Mouse (Mus musculus) bone marrow macrophage, adult 2 months (primary cell): ENCODE data around the gene Lin7c. TPM values are rescaled to one million over a fixed set of nuclear protein-coding genes. Genes with fewer than 3 reads are reported as not detected.

Experiments
- H3K27ac ChIP-seq: 2 replicates; pipeline ENCODE4 v1.5.1; 2012; ENCODE audit warnings: low read depth, low read length; ENCODE audit not compliant: insufficient read depth
- H3K4me1 ChIP-seq: 2 replicates; pipeline ENCODE4 v1.6.1; 2012; ENCODE audit warnings: low read length; ENCODE audit not compliant: control insufficient read depth, insufficient read depth
- H3K4me3 ChIP-seq: 2 replicates; pipeline ENCODE4 v1.5.1; 2012; ENCODE audit warnings: mild to moderate bottlenecking, low read length, moderate library complexity; ENCODE audit not compliant: insufficient read depth
- CTCF ChIP-seq: IDR thresholded peaks from 2 replicates; pipeline ENCODE4 v1.5.1; 2012; ENCODE audit warnings: low read depth, mild to moderate bottlenecking, low read length, moderate library complexity
- POLR2A ChIP-seq: IDR thresholded peaks from 2 replicates; pipeline ENCODE4 v1.6.1; 2012; ENCODE audit warnings: mild to moderate bottlenecking, low read depth, low read length, borderline replicate concordance
- polyA plus RNA-seq: library from polyadenylated mRNA; stranded (reverse); fragments of >200 nt; gene quantifications from 2 replicates; pipeline ENCODE4 v1.2.4, GENCODE M21; 2012; ENCODE audit not compliant: missing spikeins, insufficient read depth, insufficient read length

Lin7c gene
- polyA plus RNA-seq, 1 experiment: 57.9 TPM

DNA sequence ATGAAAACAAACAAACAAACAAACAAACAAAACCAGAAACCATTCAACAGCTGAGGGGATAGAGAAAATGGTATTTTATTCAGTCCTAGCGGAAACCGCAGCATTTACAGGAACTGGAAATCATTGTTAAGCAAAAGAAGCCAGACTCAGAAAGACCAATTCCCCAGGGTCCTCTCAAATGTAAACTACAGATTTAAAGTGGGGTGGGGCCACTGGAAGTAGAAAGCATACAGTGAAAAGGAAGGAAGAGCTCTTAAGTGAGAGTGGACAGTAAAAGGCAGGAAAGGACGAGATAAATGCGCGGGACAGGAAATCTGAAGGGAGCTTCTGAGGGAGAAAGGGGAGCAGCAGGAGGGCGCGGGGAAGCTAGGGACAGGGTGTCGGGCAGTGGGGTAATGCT, 22.6 kb downstream of the Lin7c start:
- H3K4me3 ChIP-seq: no peak overlapping the region
- H3K4me1 ChIP-seq: no peaks in the 10 kb centered on the region
- no peak overlapping the region for H3K27ac ChIP-seq
- TF ChIP-seq POLR2A: no peak
- no peak for TF ChIP-seq CTCF

DNA sequence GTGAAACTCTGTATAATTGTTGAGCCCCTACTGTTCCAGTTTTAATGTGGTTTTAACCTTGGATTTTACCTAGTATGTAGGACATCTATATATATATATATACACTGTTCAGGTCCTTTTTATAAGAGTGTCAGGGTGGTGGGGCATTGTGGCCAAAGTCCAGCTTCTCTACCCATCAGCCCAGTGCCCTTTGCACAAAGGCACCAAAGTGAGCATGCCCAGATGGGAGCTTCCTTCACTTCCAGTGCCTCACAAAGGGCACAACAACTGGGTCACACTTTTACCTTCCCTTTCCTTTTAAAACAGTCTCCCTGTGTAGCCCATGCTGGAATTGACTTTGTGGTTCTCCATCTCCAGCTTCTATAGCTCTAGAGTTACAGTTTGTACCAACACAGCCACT, 23.9 kb downstream of the Lin7c start:
- peaks cover 2% of the 10 kb centered on the region; the same call in 1 of the 2 replicates for H3K4me1 ChIP-seq
- no peak overlapping the region for H3K27ac ChIP-seq
- no peak for TF ChIP-seq CTCF
- TF ChIP-seq POLR2A: no peak
- H3K4me3 ChIP-seq: no peak overlapping the region

DNA sequence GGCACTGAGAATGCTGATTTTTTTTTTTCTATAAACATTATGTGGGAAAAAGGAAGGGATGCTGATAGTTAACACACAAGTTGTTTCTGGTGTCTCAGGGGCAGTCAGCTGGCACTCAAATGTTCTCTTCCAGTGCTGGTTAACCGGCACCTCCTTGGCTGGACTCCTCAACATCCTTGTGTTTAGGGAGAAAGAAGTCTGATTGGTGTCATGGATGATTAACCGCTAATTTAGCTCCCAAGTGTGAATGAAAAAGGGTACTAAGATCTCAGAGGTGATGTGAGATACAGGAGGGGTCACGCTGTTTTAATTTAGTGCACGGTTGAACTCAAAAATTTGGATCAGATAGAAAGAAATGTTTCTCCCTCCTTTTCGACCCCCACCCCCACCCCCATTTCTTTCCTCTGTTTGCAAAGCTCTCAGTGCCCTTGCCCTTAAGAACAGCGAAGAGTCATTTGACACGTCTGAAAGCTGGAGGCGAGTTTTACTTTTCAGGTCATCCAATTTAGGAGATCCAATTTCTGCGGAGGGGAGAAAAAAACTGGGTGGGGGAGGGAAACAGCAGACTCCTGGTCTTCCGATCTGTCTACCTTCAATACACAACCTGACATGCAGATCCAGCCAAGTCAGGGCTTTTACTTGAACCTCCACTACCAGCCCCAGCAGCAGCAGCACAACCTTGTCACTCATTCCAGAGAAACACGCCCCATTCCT, 26.3 kb downstream of the Lin7c start:
- no peak for TF ChIP-seq CTCF
- TF ChIP-seq POLR2A: no peak
- Histone ChIP-seq H3K27ac (no peak overlapping the region), H3K4me3 (peak overlapping the region; percentile 13; the same call in 1 of the 2 replicates), H3K4me1 (peaks cover 2% of the 10 kb centered on the region; the same call in 1 of the 2 replicates)

- peak within 1 kb of the TSS; percentile 67 for H3K4me3 ChIP-seq
- TF ChIP-seq POLR2A (no peak), CTCF (no peak)
- H3K27ac ChIP-seq: peak within 1 kb of the TSS; percentile 3; the same call in 1 of the 2 replicates
- H3K4me1 ChIP-seq: peaks cover 2% of the 10 kb centered on the region; the same call in 1 of the 2 replicates
These were observed 27.1 kb downstream of the Lin7c start, which contains the start of gene Lgr4 for GRCm38 (mm10) chr2:109917496-109918413. Gene Lgr4, plus strand, starts transcription at chr2:109917647.

GRCm38 (mm10) chr2:109918592-109919262, 28.1 kb downstream of the Lin7c start:
- H3K27ac ChIP-seq: no peak overlapping the region
- H3K4me1 ChIP-seq: peaks cover 2% of the 10 kb centered on the region; the same call in 1 of the 2 replicates
- H3K4me3 ChIP-seq: peak overlapping the region; percentile 67
- TF ChIP-seq POLR2A (no peak), CTCF (no peak)

GRCm38 (mm10) chr2:109920471-109920870, 29.8 kb downstream of the Lin7c start:
- Histone ChIP-seq H3K4me1 (peaks cover 2% of the 10 kb centered on the region; the same call in 1 of the 2 replicates), H3K27ac (no peak overlapping the region), H3K4me3 (no peak overlapping the region)
- no peak for TF ChIP-seq CTCF
- no peak for TF ChIP-seq POLR2A

DNA sequence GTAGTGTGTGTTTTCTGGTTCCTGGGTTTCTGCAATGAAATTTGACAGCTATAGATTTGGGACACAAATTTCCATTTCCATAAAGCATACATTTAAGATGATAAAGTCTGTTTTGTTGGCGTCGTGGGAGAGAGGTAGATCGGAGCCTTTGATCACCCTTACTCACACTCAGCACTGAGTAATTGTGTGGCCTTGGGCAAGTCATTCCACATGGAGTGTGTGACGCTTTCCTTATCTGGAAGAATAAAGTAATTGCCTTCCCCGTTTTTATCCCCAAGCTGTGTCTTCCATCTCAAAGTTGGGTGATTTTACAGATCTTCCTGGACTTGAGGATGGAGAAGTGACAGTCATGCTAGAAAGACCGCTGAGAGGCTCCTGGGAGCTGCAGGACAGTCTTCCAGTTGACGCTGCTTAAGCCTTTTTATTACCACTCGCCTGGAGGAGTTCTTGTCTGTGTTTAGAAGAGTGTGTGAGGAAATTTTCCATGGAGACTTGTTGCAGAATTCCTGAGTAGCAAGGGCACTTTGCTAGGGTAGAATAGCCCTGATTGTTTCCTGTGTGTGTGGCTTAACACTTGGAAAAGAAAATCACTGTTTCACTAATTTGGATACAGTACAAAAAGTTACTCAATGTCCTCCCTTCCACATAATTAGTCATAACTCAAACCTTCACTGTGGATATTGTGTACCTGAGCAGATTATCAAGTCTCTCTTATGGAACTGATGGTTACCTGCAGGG, 30.8 kb downstream of the Lin7c start:
- peaks cover 2% of the 10 kb centered on the region; the same call in 1 of the 2 replicates for H3K4me1 ChIP-seq
- no peak overlapping the region for H3K27ac ChIP-seq
- TF ChIP-seq CTCF (no peak), POLR2A (no peak)
- no peak overlapping the region for H3K4me3 ChIP-seq

DNA sequence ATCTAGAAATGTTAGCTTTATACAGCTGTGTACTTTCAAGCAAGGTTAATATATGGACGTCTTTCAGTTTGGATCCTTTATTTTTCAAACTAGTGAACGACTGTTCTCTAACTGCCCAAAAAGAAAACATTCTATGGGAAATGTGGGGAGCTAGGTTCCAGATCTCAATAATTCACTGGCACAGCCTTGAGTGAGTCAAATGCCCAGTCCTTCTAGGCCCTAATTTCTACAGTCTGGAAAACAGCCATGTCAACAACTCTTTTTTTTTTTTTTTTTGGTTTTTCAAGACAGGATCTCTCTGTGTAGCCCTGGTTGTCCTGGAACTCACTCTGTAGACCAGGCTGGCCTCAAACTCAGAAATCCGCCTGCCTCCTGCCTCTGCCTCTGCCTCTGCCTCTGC, 31.7 kb downstream of the Lin7c start:
- TF ChIP-seq CTCF (no peak), POLR2A (no peak)
- Histone ChIP-seq H3K27ac (no peak overlapping the region), H3K4me3 (no peak overlapping the region), H3K4me1 (peaks cover 2% of the 10 kb centered on the region; the same call in 1 of the 2 replicates)

- Histone ChIP-seq H3K27ac (no peak overlapping the region), H3K4me3 (no peak overlapping the region), H3K4me1 (peaks cover 2% of the 10 kb centered on the region; the same call in 1 of the 2 replicates)
- TF ChIP-seq POLR2A: no peak
- no peak for TF ChIP-seq CTCF
These were observed 32.4 kb downstream of the Lin7c start for GRCm38 (mm10) chr2:109923031-109923430.
